Mouse (Mus musculus): ENCODE data around the gene Kazn. TPM values are rescaled to one million over a fixed set of nuclear protein-coding genes. Genes with fewer than 3 reads are reported as not detected.
A peak's percentile ranks its signal among the peaks of the same experiment; 100 is the strongest.

The Kazn gene
- total RNA-seq, 2 experiments from 2014 or later, result 82.9 to 90.9 TPM

DNA sequence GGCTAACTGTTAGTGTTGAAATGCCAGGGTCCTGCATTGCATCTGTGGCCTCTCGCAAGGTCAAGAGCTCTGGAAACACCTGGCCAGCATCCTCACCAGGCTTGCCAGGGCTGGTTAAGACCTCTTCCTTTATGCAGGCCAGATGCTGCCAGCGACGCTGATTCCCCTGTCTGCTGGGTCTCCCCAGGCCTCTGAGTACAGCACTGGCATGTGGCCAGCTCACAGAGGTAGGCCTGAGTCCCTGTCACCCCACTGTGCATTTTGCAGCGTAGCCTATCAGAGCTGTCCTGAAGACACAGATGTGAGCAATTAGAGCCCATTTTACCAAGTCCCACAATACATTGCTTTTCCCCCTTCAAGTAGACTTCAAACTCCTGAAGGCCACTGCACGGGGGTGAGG, 109.0 kb downstream of the Kazn start:
- H3K27ac ChIP-seq, result no peak overlapping the region
- H3K4me3 ChIP-seq, result no peak overlapping the region
- intact Hi-C loops (cut with DNase I), result no loop called here
- no peak for DNase-seq (ENCODE audit: extremely low spot score in 1 of 2, low spot score in 2 of 2)
- TF ChIP-seq CTCF (IDR thresholded peaks at IDR 0.05), result no peak

GRCm38 (mm10) chr4:142127275-142127788, 111.9 kb downstream of the Kazn start:
- intact Hi-C loops (cut with DNase I), result no loop called here
- Histone ChIP-seq H3K27ac (no peak overlapping the region), H3K4me3 (no peak overlapping the region)
- DNase-seq (ENCODE audit: extremely low spot score in 1 of 2, low spot score in 2 of 2), result no peak
- no peak for TF ChIP-seq CTCF (IDR thresholded peaks at IDR 0.05)

DNA sequence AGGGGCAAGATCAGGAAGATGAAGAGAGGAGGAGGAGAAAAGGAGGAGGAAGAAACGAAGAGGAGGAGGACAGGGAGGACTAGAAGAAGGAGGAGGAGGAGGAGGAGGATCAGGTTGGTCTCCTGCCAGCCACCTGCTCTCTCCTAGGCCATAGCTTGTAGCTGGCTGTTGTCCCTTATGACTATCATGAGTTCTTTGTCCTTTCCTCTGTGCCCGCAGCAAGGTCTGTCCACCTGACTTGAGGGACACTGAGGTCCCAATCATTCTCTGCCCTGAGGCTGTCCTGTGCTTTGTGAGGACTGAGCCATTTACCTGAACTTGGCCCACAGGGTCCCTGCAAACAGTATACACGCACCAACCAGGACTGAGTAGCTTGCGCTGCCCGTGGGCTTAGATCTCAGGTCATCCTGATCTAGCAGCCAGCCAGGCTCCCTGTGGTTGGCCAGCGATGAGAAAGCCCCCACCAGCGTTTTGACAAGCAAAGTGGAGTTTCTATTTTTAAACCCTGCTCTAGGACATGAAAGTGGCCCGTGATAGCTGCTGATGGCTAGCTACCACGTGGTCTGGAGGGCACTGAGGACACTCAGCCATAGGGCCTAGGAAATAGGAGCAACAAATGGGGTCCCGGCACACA, 112.4 kb downstream of the Kazn start:
- no peak for TF ChIP-seq CTCF (IDR thresholded peaks at IDR 0.05)

DNA sequence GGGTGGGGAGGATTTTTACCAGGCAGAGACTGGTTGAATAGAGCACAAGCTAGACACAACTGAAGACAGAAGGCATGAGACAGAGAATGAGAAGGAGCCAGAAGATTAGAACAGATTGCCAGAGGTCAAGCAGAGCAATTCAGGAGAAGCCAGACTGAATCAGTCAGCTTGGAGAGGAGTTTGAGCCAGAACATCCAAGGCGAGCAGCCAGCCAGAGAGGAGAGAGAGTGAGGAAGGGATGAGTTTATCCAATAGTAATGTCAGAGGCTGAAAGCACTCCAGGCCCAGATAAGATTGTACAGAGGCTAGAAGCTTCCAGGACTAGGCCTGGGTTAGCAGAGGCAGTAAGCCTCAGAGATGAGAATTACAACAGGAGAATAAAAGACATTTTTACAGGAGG, 118.0 kb downstream of the Kazn start:
- intact Hi-C loops (cut with DNase I), result no loop called here
- DNase-seq (ENCODE audit: extremely low spot score in 1 of 2, low spot score in 2 of 2), result no peak
- no peak for TF ChIP-seq CTCF (IDR thresholded peaks at IDR 0.05)
- Histone ChIP-seq H3K4me3 (no peak overlapping the region), H3K27ac (no peak overlapping the region)

More for the DNA sequence above, 112.4 kb downstream of the Kazn start:
- Histone ChIP-seq H3K4me3 (no peak overlapping the region), H3K27ac (no peak overlapping the region)
- intact Hi-C loops (cut with DNase I), result no loop called here
- no peak for DNase-seq (ENCODE audit: extremely low spot score in 1 of 2, low spot score in 2 of 2)

DNA sequence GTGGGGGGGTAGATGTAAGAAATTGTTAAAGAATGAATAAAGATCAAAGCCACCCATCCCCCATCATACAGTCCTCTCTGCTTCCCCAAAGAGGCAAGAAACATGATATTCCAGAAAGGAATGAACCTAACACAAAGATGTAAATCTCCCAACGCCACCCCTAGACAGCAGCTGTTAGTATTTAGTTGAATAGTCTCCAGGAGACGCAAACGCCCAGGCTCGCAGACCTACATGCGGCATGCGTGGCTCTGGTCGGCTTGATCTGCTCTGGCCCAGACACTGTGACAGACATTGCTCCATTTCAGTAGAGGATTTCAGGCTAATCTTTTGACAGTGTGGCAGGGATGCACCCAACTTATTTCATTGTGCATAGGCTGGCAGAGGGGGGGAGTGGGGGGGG, 120.7 kb downstream of the Kazn start:
- Histone ChIP-seq H3K4me3 (no peak overlapping the region), H3K27ac (no peak overlapping the region)
- no peak for DNase-seq (ENCODE audit: extremely low spot score in 1 of 2, low spot score in 2 of 2)
- no peak for TF ChIP-seq CTCF (IDR thresholded peaks at IDR 0.05)
- intact Hi-C loops (cut with DNase I), result no loop called here

DNA sequence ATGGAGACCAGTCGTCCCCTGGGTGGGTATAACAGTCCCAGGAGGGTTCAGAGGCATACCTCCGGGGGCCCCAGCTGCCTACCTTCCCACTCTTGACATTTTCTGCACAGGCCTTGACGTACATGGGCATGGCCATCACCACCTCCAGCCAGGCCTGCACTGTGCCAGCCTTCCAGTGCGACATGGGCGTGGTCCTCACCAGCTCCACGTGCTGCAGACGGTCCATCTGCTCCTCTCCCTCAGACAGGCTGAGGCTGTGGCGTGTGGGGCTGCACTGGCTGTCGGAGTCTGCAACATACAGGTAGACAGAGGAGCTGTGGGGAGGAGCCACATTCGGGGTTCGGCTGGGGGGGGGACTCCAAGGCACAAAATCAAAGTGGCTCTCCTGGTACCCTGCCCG, 121.2 kb downstream of the Kazn start:
- intact Hi-C loops (cut with DNase I), result no loop called here
- DNase-seq (ENCODE audit: extremely low spot score in 1 of 2, low spot score in 2 of 2), result no peak
- Histone ChIP-seq H3K4me3 (no peak overlapping the region), H3K27ac (no peak overlapping the region)
- no peak for TF ChIP-seq CTCF (IDR thresholded peaks at IDR 0.05)

GRCm38 (mm10) chr4:142113306-142113705, 125.9 kb downstream of the Kazn start:
- intact Hi-C loops (cut with DNase I), result loop anchor here (5.0 kb wide), 1 partner anchor 909 kb away; no protein-coding TSS in a partner anchor
- no peak overlapping the region for H3K4me3 ChIP-seq
- H3K27ac ChIP-seq, result no peak overlapping the region
- peak; percentile 79 for TF ChIP-seq CTCF (IDR thresholded peaks at IDR 0.05)
- peak; percentile 43 to 50 for DNase-seq (ENCODE audit: extremely low spot score in 1 of 2, low spot score in 2 of 2)

- no peak overlapping the region for H3K27ac ChIP-seq
- no peak for DNase-seq (ENCODE audit: extremely low spot score in 1 of 2, low spot score in 2 of 2)
- TF ChIP-seq CTCF (IDR thresholded peaks at IDR 0.05), result no peak
- intact Hi-C loops (cut with DNase I), result no loop called here
- H3K4me3 ChIP-seq, result no peak overlapping the region
These were observed 136.0 kb downstream of the Kazn start for GRCm38 (mm10) chr4:142103081-142103671.

- peak; percentile 86 for TF ChIP-seq CTCF (IDR thresholded peaks at IDR 0.05)
- Histone ChIP-seq H3K27ac (no peak overlapping the region), H3K4me3 (no peak overlapping the region)
- DNase-seq (ENCODE audit: extremely low spot score in 1 of 2, low spot score in 2 of 2), result peak; percentile 69 to 74
- intact Hi-C loops (cut with DNase I), result loop anchor here (1.0 kb wide), 1 partner anchor 93 kb away; no protein-coding TSS in a partner anchor
These were observed 140.9 kb downstream of the Kazn start for GRCm38 (mm10) chr4:142098303-142098702.

- intact Hi-C loops (cut with DNase I), result loop anchor here (1.0 kb wide), 1 partner anchor 93 kb away; no protein-coding TSS in a partner anchor
- no peak for TF ChIP-seq CTCF (IDR thresholded peaks at IDR 0.05)
These were observed 141.3 kb downstream of the Kazn start for GRCm38 (mm10) chr4:142097871-142098270.

DNA sequence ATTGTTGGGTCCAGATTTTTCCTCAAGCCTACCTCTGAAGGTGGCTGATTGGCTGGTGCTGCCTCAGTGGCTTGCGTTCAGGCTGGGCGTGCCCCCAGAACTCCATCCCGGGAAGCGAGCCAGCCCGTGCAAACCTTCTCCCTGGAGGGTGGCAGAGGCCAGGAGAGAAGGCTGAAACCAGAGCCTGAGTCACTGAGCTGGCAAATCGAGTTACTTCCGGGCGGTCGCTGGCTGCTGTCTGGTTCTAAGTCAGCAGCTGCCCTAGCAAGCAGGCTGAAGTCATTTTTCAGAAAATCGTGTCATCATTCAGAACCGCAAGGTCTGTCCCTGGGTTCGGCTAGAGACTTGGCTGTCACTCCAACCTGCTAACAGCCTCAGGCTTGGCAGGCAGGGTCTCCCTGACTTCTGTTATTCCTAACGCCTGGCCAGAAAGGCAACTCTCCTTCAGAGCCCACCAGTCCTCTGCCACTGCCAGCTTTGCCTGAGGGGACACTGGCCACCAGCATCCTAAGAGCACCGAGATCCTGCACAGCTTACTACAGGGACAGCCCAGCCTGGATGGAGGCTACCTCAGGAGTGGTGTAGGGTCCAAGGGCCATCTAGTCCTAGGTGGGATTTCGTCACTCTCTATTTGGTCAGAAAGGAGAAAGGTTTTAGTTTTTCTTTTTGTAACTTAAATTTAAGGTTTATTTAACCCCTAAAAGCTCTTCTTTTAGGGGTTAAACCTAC, 143.5 kb downstream of the Kazn start:
- intact Hi-C loops (cut with DNase I), result no loop called here
- Histone ChIP-seq H3K27ac (no peak overlapping the region), H3K4me3 (no peak overlapping the region)
- no peak for DNase-seq (ENCODE audit: extremely low spot score in 1 of 2, low spot score in 2 of 2)
- TF ChIP-seq CTCF (IDR thresholded peaks at IDR 0.05), result no peak

More at GRCm38 (mm10) chr4:142097871-142098270, 141.3 kb downstream of the Kazn start:
- no peak for DNase-seq (ENCODE audit: extremely low spot score in 1 of 2, low spot score in 2 of 2)
- Histone ChIP-seq H3K27ac (no peak overlapping the region), H3K4me3 (no peak overlapping the region)

DNA sequence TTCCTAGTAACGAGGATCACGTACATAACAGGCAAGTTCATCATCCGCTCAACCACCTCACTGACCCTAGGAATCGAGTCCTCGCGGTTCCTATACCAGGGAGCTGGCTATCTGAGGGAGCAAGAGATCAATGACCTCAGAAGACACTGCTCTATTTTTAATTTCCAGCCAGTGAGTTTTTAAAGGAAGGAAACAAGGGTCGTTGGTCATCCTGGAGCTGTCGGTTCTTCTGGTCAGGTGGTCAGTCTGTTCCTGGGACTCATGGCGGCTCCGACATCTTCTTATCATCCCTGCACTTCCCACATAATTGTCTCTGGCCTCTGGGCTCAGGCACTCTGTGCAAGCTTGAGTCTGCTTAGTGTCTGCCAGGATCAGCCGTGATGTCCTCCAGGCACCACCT, 144.8 kb downstream of the Kazn start:
- Histone ChIP-seq H3K4me3 (no peak overlapping the region), H3K27ac (no peak overlapping the region)
- no peak for DNase-seq (ENCODE audit: extremely low spot score in 1 of 2, low spot score in 2 of 2)
- intact Hi-C loops (cut with DNase I), result no loop called here
- no peak for TF ChIP-seq CTCF (IDR thresholded peaks at IDR 0.05)
